Mouse (Mus musculus) bone marrow, adult 2 months (tissue): Measurements from ENCODE around the gene Necap1. TPM values are rescaled to one million over a fixed set of nuclear protein-coding genes. Genes with fewer than 3 reads are reported as not detected.

ENCODE experiments used
- H3K27ac ChIP-seq: fragments of 200-500 bp; 2 replicates; pipeline ENCODE4 v1.5.1; 2012; ENCODE audit warnings: low read depth, mild to moderate bottlenecking, control low read depth, inconsistent platforms, low read length; ENCODE audit not compliant: control insufficient read depth, poor library complexity, insufficient read depth
- H3K4me1 ChIP-seq: fragments of 200-500 bp; 2 replicates; pipeline ENCODE4 v1.6.1; 2011; ENCODE audit warnings: low read length; ENCODE audit not compliant: control insufficient read depth, insufficient read depth
- H3K4me3 ChIP-seq: fragments of 200-500 bp; replicated peaks from 2 replicates; pipeline ENCODE3; 2011; ENCODE audit warnings: mild to moderate bottlenecking, low read depth, low read length, control low read depth; ENCODE audit not compliant: control insufficient read depth
- CTCF ChIP-seq: fragments of 200-500 bp; IDR thresholded peaks from 2 replicates; pipeline ENCODE4 v1.5.1; 2011; ENCODE audit warnings: low read length, control low read depth; ENCODE audit not compliant: control insufficient read depth, insufficient read depth
- POLR2A ChIP-seq: fragments of 200-500 bp; IDR thresholded peaks from 2 replicates; pipeline ENCODE4 v1.6.1; 2011; ENCODE audit warnings: low read depth, mild to moderate bottlenecking, control low read depth, low read length, borderline replicate concordance; ENCODE audit not compliant: control insufficient read depth
- WGBS: fragments of 180-500 bp; shearing (Covaris S2); methylation state at CpG from one replicate; pipeline ENCODE4 v1.1.7; 2018; 5-methylcytosine and 5-hydroxymethylcytosine counted together
- polyA plus RNA-seq: library from polyadenylated mRNA; stranded (reverse); fragments of >200 nt; gene quantifications from 2 replicates; pipeline ENCODE4 v1.2.4, GENCODE M21; 2011; ENCODE audit warnings: low replicate concordance; ENCODE audit not compliant: missing spikeins, insufficient read depth, insufficient read length

Gene Necap1
- polyA plus RNA-seq, 1 experiment: 7.4 TPM

DNA sequence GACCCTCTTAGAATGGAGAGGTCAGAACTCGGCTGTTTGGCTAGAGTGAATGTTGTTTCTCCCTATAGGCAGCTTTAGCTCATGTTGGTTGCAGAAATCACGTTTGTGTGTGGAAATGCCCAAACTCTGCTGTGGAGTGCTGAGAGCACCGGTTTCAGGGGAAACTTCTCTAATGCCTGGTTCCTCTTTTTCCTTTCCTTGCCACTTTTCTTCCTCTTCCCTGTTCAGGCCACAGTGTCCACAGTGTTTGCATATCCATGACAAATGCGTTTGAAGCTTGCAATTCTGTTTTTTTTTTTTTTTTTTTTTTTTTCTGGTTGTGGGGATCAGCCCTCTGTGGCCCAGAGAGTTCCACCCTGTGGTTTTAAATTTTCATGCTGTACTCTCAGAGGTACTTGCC, 47.2 kb downstream of the Necap1 start, which contains the start of gene Clec4a1:
Gene Clec4a1, plus strand, starts transcription at position 398 of the 400 bp plus-strand sequence.
- Histone ChIP-seq H3K4me3 (peak within 1 kb of the TSS; percentile 58), H3K4me1 (peaks cover 3% of the 10 kb centered on the region; the same call in 1 of the 2 replicates), H3K27ac (peak within 1 kb of the TSS; percentile 91)
- TF ChIP-seq POLR2A (no peak), CTCF (no peak)
- 3% methylated on average over 4 of the region's 4 CpGs for WGBS

DNA sequence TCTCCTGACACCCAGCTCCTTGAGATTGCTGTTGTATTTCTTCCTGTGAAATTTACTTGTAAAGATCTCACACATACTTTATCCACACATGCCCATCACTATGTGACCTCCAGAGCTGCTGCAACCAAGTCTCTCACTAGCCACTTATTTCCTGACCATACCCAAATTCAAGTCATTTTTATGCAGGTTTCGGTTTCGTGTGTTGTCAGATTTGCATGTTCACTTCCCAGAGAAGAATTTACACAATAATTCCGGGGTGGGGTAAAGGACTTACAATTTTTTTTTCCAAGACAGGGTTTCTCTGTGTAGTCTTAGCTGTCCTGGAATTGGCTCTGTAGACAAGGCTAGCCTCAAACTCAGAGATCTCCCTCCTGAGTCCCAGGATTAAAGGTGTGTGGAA, 60.6 kb downstream of the Necap1 start:
- WGBS: 28% methylated on average over 3 of the region's 3 CpGs
- TF ChIP-seq CTCF: no peak
- Histone ChIP-seq H3K27ac (peak overlapping the region; percentile 65; the same call in 1 of the 2 replicates), H3K4me3 (no peak overlapping the region), H3K4me1 (no peaks in the 10 kb centered on the region; the same call in 1 of the 2 replicates)

Other genes with a start within 250 kb of the Necap1 start
- 1.8 TPM in 1 of 2 replicates, not detected in the other for gene Dppa3, start 248.1 kb upstream of the Necap1 start, polyA plus RNA-seq
- 18.2 TPM in 1 of 2 replicates, not detected in the other for gene Nanog, start 167.0 kb upstream of the Necap1 start, polyA plus RNA-seq
- gene Slc2a3, start 72.8 kb upstream of the Necap1 start, polyA plus RNA-seq: 45.2 and 88.2 TPM in 2 replicates
- 9.6 and 18.0 TPM in 2 replicates for gene Foxj2, start 54.6 kb upstream of the Necap1 start, polyA plus RNA-seq
- gene C3ar1, start 18.3 kb upstream of the Necap1 start, polyA plus RNA-seq: 0.31 and 0.35 TPM in 2 replicates
- gene Clec4a1, start 47.4 kb downstream of the Necap1 start, polyA plus RNA-seq: 16.5 and 26.6 TPM in 2 replicates
- gene Clec4a3, start 78.0 kb downstream of the Necap1 start, polyA plus RNA-seq: 3.1 and 7.9 TPM in 2 replicates
- gene Clec4a4, start 115.9 kb downstream of the Necap1 start, polyA plus RNA-seq: not detected in 2 replicates
- gene Clec4b1, start 175.5 kb downstream of the Necap1 start, polyA plus RNA-seq: 6.3 and 9.0 TPM in 2 replicates
- 24.0 and 73.2 TPM in 2 replicates for gene Clec4a2, start 232.0 kb downstream of the Necap1 start, polyA plus RNA-seq